Mouse (Mus musculus) fat pad, adult 2 months (tissue): ENCODE data around the gene Gmfg.

Source experiments
- DNase-seq: peaks from one replicate; pipeline ENCODE4 v3.0.0-alpha.2; 2011; ENCODE audit warnings: low read depth, low spot score; ENCODE audit errors: extremely low read depth

The Gmfg gene

DNA sequence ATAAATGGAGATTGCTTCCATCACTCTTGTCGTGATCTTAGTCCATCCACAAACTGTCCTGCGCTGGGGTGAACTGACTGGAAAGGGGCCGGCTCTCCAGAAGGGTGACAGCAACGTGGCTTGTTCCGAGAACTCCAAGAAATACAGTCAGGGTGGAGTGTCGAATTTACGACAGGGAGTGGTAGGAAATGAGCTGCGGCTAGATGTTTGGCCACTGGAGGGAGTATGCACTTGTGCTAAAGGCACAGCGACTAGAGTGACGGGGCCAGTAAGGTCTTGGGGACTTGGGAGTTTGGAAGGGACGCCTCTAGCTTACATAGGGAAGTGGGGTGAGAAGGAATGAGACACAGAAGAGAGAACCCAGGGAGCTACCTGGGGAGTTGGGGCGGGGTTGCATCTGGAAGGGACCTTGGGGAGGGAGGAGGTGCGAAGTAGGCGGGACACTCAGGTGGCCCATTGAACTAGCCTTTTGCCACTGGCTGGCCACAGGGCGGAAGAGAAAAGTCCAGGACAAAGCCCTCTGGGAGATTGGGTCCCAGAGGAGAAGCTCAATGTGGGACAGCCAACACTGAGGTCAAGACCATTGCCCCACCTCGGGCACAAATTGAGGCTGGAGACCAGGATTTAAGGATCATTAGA is at the start of gene Gmfg:
Gene Gmfg, plus strand, starts transcription at position 516 of the 639 bp plus-strand sequence.
- peak; percentile 36 for DNase-seq

DNA sequence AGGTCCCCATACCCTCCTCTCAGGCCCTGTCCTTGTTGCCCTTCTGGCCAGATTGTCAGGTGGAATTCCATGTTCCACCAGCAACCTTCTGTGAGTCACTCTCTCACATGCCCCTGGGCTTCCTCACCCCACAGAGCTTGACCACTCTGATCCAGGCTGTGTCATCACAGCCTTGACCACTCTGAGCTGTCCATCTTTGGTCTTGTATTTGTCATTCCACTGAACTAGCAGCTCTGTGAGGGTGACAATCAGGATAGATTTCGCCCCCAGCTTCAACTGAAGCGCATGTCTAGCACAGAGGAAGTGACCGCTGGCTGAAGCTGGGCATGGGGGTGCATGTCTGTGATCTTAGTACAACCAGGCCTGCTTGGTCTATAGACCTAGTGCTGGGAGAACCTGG is 46.9 kb upstream of the Gmfg start:
- no peak for DNase-seq

- peak; percentile 99 for DNase-seq
Measured at GRCm38 (mm10) chr7:28392429-28393271, 44.6 kb upstream of the Gmfg start, which contains the start of the genes Med29 and Paf1. TSS of gene Med29 (minus strand) at chr7:28392708. TSS of gene Paf1 (plus strand) at chr7:28392951.

- no peak for DNase-seq
Measured at GRCm38 (mm10) chr7:28393272-28393951, 43.8 kb upstream of the Gmfg start.

DNA sequence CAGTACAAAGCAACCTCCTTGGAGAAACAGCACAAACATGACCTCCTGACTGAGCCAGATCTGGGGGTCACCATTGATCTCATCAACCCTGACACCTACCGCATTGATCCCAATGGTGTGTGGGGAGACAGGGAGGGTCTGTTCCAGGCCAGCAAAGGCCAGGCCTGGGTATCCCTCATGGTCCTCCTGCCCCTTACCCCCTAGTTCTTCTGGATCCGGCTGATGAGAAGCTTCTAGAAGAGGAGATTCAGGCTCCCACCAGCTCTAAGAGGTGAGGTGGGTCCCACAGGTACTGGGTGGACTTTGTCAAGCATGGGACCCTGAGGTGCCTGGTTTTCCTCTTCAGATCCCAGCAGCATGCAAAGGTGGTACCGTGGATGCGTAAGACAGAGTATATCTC is 41.8 kb upstream of the Gmfg start:
- no peak for DNase-seq

DNA sequence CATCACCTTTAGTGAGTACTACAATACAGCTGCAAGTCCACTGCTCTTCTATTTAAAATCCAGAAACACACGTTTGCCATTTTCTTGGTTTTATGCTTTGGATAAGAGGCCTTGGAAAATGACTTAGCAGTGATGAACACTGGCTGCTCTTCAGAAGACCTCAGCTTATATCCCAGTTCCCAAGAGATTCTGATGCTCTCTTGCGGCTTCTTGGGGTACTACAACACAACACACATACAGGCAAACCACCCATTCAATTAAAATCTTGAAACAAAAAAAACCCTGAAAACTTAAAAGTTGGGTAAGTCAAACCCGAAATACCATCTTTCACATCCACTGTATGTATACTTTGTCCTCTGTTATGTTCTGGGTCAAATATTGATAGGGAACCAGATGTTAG is 39.2 kb upstream of the Gmfg start:
- DNase-seq, result no peak

- DNase-seq, result no peak
Measured at GRCm38 (mm10) chr7:28398696-28399340, 38.4 kb upstream of the Gmfg start.

DNA sequence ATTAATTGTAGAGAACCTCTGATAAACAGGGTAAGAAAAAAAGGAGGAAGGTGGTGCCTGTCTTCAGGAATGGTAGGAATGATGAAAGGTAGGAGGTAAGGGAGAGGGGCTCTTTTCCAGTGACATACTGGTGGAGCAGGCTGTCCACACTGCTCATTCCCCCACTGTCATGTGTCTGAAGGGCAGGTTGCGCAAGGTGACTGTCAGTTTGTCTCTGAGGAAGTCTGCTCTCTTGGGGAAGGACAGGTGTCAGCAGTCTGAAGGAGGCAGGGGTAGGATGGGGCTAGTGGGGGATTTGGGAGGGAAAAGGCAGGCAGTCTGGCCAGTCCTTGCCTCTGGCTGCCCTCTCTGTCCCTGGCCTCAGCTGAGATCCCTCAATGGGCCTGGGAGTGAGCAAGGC is 36.2 kb upstream of the Gmfg start:
- DNase-seq, result no peak

- no peak for DNase-seq
Measured at GRCm38 (mm10) chr7:28401942-28402341, 35.3 kb upstream of the Gmfg start.

DNA sequence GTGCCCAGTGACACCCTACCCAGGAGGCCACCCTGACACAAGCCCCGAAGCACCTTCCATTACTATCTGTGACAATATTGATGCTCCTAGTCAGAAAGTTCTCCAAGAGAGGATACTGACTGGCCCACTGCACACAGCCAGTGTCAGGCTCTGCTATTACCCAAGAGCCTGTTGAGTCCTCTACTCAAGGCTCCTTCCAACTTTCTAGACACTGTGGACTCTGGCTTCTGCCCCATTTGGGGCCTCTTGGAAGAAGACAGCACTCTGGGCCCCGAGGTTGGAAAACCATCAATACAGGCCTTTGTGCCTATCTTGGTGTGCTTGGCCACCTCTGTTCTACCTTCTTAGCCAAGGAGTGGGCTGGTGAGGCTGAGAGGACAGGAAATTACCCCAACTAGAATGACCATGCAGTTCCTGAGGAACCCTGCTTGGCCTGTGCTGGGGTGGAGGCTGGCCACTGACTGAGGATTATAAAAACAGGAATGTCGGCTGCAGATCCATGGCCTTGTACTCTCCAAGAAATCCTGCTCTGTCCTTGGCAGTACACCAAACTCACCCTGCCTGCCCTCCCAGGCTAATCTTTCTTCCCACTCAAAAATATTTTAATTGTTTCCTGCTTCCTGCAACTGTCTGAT is 26.3 kb upstream of the Gmfg start:
- peak; percentile 72 for DNase-seq

DNA sequence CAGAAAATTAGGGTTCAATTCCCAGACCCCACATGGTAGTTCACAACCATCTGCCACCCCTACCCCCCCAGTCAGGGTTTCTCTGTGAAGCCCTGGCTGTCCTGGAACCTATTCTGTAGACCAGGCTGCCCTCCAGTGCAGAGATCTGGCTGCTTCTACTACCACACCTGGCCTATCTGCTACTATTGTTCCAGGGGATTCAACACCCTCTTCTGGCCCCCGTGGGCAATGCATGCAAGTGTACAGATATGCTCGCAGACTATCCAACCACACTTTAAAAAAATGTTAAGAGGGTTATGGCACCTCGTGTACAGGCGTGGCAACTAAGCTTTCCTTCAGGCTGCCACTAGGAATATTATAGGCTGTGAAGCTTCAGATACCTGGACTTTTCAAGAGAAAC is 24.4 kb upstream of the Gmfg start:
- no peak for DNase-seq

GRCm38 (mm10) chr7:28417368-28417767 is 19.9 kb upstream of the Gmfg start:
- DNase-seq, result no peak

DNA sequence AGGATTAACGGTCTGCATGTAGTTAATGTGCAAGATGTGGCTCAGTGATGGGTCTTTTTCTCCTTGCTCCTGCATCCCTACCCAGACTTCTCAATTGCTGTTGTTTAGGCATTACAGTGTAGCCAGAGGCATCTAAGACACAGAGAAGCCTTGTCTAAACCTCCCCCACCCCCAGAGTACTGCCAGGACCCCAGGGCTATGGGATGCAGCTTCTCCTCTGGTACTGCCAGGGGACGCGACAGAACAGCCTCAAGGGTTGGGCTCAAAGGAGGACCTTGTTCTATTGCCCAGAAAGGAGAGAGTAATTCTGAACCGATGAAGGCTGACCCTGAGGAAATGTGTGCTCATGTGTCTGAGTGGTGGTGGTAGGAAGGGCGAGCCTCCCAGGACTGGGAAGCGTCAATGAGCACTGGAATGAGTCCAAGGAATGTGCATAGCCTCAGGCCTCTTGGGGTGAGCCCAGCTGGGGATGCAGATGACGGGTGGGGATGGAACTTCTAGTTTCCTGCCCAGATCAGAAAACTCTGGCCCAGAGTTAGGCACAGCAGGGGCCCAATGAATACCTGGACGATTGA is 19.1 kb upstream of the Gmfg start:
- no peak for DNase-seq

DNA sequence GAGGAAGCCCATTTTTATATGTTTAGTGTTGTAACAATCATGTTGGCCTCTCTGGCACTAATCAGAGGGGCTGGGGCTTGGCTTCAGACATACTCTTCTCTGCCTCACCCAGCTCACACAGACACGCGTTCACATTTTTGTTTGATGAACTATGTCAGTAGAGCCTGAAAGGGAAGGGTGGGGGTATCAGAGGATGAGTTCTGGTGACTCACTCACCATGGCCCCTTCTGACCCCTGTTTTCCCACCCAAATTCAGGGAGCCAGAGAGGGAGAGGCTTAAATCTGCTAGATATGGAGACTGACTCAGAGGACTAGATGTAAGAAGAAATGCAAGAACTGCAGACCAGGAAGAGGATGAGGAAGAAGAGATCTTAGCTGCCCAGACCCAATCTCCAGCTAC is 17.8 kb upstream of the Gmfg start:
- no peak for DNase-seq

GRCm38 (mm10) chr7:28423018-28423417 is 14.2 kb upstream of the Gmfg start:
- no peak for DNase-seq

GRCm38 (mm10) chr7:28427738-28428137 is 9.5 kb upstream of the Gmfg start:
- no peak for DNase-seq

DNA sequence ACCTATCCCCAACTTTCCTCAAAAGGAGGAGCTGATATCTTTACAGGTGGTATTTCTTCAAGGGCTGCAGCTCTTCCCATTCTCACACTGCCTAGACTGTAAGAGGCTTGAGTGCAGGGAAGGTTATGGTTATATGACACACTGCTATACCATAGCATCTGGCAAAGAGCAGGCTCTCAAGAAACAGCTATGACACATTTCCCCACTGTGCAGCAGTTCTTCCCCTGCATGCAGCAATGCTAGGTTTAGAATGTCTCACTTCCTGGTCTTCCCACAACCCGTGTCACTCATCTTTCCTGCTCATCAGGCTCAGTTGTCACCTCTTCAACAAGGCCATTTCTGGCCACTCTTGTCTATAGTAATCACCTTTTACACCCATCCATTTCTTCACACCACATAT is 6.7 kb upstream of the Gmfg start:
- no peak for DNase-seq

DNA sequence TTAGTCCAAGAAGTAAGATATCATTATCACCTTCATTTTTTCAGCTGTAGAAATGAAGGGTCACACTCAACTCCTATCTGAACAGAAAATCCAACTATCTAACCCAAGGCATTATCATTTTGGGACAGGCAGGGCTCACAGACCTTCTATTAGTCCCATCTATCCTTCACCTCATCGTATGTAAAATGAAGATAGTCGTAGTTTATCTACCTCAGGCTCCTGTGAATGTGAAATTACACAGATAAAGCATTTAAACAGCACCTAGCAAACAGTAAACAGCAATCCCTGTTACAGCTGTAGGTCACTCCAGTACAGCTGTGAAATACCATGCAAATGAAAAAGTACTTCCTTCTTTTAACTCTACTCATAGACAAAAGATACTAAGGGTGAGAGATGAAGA is 5.0 kb upstream of the Gmfg start:
- DNase-seq, result no peak

DNA sequence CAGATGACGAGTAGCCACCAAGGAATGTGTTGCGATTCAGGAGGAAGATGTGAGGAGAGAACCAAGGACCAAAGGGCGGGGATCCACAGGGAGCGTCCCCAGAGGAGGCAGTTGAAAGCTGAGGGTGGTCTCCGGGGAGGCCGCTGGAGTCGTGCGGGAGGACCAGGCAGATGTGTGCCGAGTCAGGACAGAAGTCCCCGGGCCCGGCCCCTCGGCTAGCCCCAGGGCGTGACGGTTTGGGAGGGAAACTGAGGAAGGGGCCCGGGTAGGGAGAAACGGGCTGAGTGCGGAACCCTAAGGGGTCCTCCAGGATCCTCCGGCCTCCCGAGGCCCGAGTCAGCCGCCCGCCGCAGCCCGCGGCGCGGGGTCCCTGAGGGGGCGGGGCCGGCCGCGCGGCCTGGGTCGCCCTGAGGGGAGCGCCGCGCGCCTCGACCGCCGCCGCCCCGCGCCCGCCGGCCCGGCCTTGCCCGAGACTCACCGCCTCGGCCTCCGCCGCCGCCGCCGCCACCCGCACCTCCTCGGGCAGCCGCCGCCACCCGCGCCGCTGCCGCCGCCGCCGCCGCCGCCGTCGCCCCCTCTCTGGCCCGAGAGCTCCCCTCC is 1.5 kb upstream of the Gmfg start:
- DNase-seq, result no peak

- peak; percentile 92 for DNase-seq
Measured at GRCm38 (mm10) chr7:28436271-28436904, 859 bp upstream of the Gmfg start.
